Mouse (Mus musculus) gastrocnemius, adult 2 months (tissue): ENCODE measurements around the gene Gse1. TPM values are rescaled to one million over a fixed set of nuclear protein-coding genes. Genes with fewer than 3 reads are reported as not detected.

Experiments used
- DNase-seq: peaks from one replicate; pipeline ENCODE4 v3.0.0; 2022
- H3K27ac ChIP-seq: fragments of 200-600 bp; 2 replicates; pipeline ENCODE4 v1.8.1; 2022; ENCODE audit warnings: mild to moderate bottlenecking
- H3K4me3 ChIP-seq: fragments of 200-600 bp; 2 replicates; pipeline ENCODE4 v1.8.1; 2022; ENCODE audit warnings: mild to moderate bottlenecking, moderate library complexity
- CTCF ChIP-seq: fragments of 200-600 bp; IDR thresholded peaks from 2 replicates; pipeline ENCODE4 v1.8.1; 2022; ENCODE audit warnings: antibody characterized with exemption, mild to moderate bottlenecking, moderate library complexity
- intact Hi-C: fragments of 180-260 bp; cut with DNase I; formaldehyde crosslinking; loops from one replicate; pipeline ENCODE4 v1.15.1; 2025
- total RNA-seq, 2 experiments: library from RNA; stranded (reverse); gene quantifications; 2 replicates each; pipeline ENCODE4 v1.2.3; 2021

Gse1 gene
- total RNA-seq, 2 experiments from 2014 or later: 26.5 to 37.3 TPM

- H3K27ac ChIP-seq: no peak overlapping the region
- DNase-seq: no peak
- intact Hi-C loops: no loop called here
- TF ChIP-seq CTCF: no peak
- H3K4me3 ChIP-seq: no peak overlapping the region
These were observed 332.3 kb downstream of the Gse1 start for GRCm38 (mm10) chr8:120560535-120560934.

- intact Hi-C loops: no loop called here
- H3K27ac ChIP-seq: peak overlapping the region; percentile 24; the same call in 1 of the 2 replicates
- TF ChIP-seq CTCF: peak; percentile 55
- H3K4me3 ChIP-seq: no peak overlapping the region
- no peak for DNase-seq
These were observed 333.5 kb downstream of the Gse1 start for GRCm38 (mm10) chr8:120561539-120562435.

- no peak overlapping the region for H3K4me3 ChIP-seq
- no peak for TF ChIP-seq CTCF
- intact Hi-C loops: no loop called here
- H3K27ac ChIP-seq: peak overlapping the region; percentile 71
- no peak for DNase-seq
These were observed 334.6 kb downstream of the Gse1 start for GRCm38 (mm10) chr8:120562680-120563347.

GRCm38 (mm10) chr8:120563348-120563724, 335.1 kb downstream of the Gse1 start:
- Histone ChIP-seq H3K4me3 (peak overlapping the region; percentile 42), H3K27ac (peak overlapping the region; percentile 71)
- DNase-seq: no peak
- TF ChIP-seq CTCF: no peak
- intact Hi-C loops: no loop called here

GRCm38 (mm10) chr8:120563851-120564837, 335.9 kb downstream of the Gse1 start:
- peak overlapping the region; percentile 42 for H3K4me3 ChIP-seq
- peak; percentile 87 for DNase-seq
- intact Hi-C loops: no loop called here

GRCm38 (mm10) chr8:120565151-120565711, 337.0 kb downstream of the Gse1 start:
- intact Hi-C loops: no loop called here
- Histone ChIP-seq H3K27ac (peak overlapping the region; percentile 20; the same call in 1 of the 2 replicates), H3K4me3 (no peak overlapping the region)
- no peak for TF ChIP-seq CTCF
- DNase-seq: no peak

More at GRCm38 (mm10) chr8:120563851-120564837, 335.9 kb downstream of the Gse1 start:
- H3K27ac ChIP-seq: peak overlapping the region; percentile 71
- no peak; the same call in 1 of the 2 replicates for TF ChIP-seq CTCF

GRCm38 (mm10) chr8:120566681-120567080, 338.4 kb downstream of the Gse1 start:
- no peak overlapping the region for H3K27ac ChIP-seq
- intact Hi-C loops: no loop called here
- DNase-seq: no peak
- TF ChIP-seq CTCF: no peak
- H3K4me3 ChIP-seq: no peak overlapping the region

GRCm38 (mm10) chr8:120567731-120568130, 339.5 kb downstream of the Gse1 start:
- intact Hi-C loops: no loop called here
- no peak overlapping the region for H3K27ac ChIP-seq
- no peak for DNase-seq
- no peak overlapping the region for H3K4me3 ChIP-seq
- no peak for TF ChIP-seq CTCF

- DNase-seq: no peak
- TF ChIP-seq CTCF: no peak
- Histone ChIP-seq H3K27ac (no peak overlapping the region), H3K4me3 (no peak overlapping the region)
- intact Hi-C loops: no loop called here
These were observed 340.0 kb downstream of the Gse1 start for GRCm38 (mm10) chr8:120568164-120568798.

GRCm38 (mm10) chr8:120569123-120569522, 340.9 kb downstream of the Gse1 start:
- DNase-seq: no peak
- intact Hi-C loops: no loop called here
- H3K4me3 ChIP-seq: no peak overlapping the region
- TF ChIP-seq CTCF: no peak
- H3K27ac ChIP-seq: no peak overlapping the region

- no peak overlapping the region for H3K27ac ChIP-seq
- TF ChIP-seq CTCF: no peak; the same call in 1 of the 2 replicates
- no peak overlapping the region for H3K4me3 ChIP-seq
- intact Hi-C loops: no loop called here
- DNase-seq: peak; percentile 81
These were observed 341.9 kb downstream of the Gse1 start for GRCm38 (mm10) chr8:120569939-120570715.
